Mouse (Mus musculus): ENCODE data around the gene Olfr690.

GRCm38 (mm10) chr7:105368521-105368920 lies 34.6 kb upstream of the Olfr690 start:
- TF ChIP-seq CTCF (IDR thresholded peaks at IDR 0.05; ENCODE audit: insufficient read depth, low read depth, low read length), result no peak
- TF ChIP-seq POLR2A (IDR thresholded peaks at IDR 0.05; ENCODE audit: insufficient read depth, low read depth, low read length), result no peak

All from olfactory bulb, adult 2 months (tissue).